ENCODE assay signal across 27 mouse cellular contexts in genomic region chr3:131473496-131473895, GRCm38 (mm10). TPM values are rescaled to one million over a fixed set of nuclear protein-coding genes. Genes with fewer than 3 reads are reported as not detected.
A peak's percentile ranks its signal among the peaks of the same experiment; 100 is the strongest.
DNase-seq lines count a peak whose midpoint lies in the region; ATAC-seq and TF ChIP-seq lines count a peak whose summit lies in the region.
"Had no signal": no experiment of that assay in that cellular context is flagged by ENCODE, and none has a peak within 500 bp of the region (broad histone marks: within the 10 kb centered on the region; RNA-seq: fewer than 3 reads in every experiment).

No protein-coding gene starts in this region.

- no peaks in the 10 kb centered on the region for H3K36me3 ChIP-seq in forebrain, embryonic 16.5 days (ENCODE audit: control insufficient read depth, insufficient read depth)
- no peaks in the 10 kb centered on the region for H3K36me3 ChIP-seq in forebrain, embryonic 13.5 days (ENCODE audit: poor library complexity, severe bottlenecking)
- H3K36me3 ChIP-seq in midbrain, embryonic 11.5 days (ENCODE audit: control insufficient read depth, insufficient read depth, low read length), result no peaks in the 10 kb centered on the region
- H3K36me3 ChIP-seq in midbrain, embryonic 13.5 days, result no peaks in the 10 kb centered on the region
- no peaks in the 10 kb centered on the region for H3K36me3 ChIP-seq in hindbrain, embryonic 16.5 days (ENCODE audit: control insufficient read depth, insufficient read depth, low read length)
- H3K36me3 ChIP-seq in intestine, postnatal 0 days (ENCODE audit: control insufficient read depth, insufficient read depth), result no peaks in the 10 kb centered on the region
- H3K36me3 ChIP-seq: forebrain, embryonic 15.5 days; G1E; heart, embryonic 12.5 days; limb, embryonic 13.5 days had no signal

- ATAC-seq in forebrain, embryonic 16.5 days, result peak; percentile 35; the same call in 1 of the 2 replicates
- no peak for ATAC-seq in forebrain, embryonic 13.5 days
- no peak for ATAC-seq in midbrain, embryonic 11.5 days (ENCODE audit: low FRiP score)
- ATAC-seq in midbrain, embryonic 13.5 days, result no peak
- peak; percentile 65 for ATAC-seq in hindbrain, embryonic 16.5 days
- ATAC-seq in intestine, postnatal 0 days, result no peak
- ATAC-seq: forebrain, embryonic 15.5 days; Patski had no signal

- H3K4me1 ChIP-seq in forebrain, embryonic 16.5 days (replicated peaks; ENCODE audit: control insufficient read depth, insufficient read depth, low read length), result peaks cover 4% of the 10 kb centered on the region
- peaks cover 15% of the 10 kb centered on the region for H3K4me1 ChIP-seq in forebrain, embryonic 13.5 days
- peaks cover 7% of the 10 kb centered on the region; the same call in 1 of the 2 replicates for H3K4me1 ChIP-seq in midbrain, embryonic 11.5 days (ENCODE audit: control insufficient read depth, insufficient read depth, low read length)
- peaks cover 13% of the 10 kb centered on the region for H3K4me1 ChIP-seq in midbrain, embryonic 13.5 days (replicated peaks)
- H3K4me1 ChIP-seq in hindbrain, embryonic 16.5 days (ENCODE audit: control insufficient read depth, insufficient read depth, low read depth, low read length), result peaks cover 9% of the 10 kb centered on the region; the same call in 1 of the 2 replicates
- H3K4me1 ChIP-seq in intestine, postnatal 0 days (replicated peaks; ENCODE audit: control insufficient read depth, insufficient read depth, low read length), result no peaks in the 10 kb centered on the region
- H3K4me1 ChIP-seq: heart, embryonic 12.5 days had no signal

- H3K9ac ChIP-seq in forebrain, embryonic 16.5 days (replicated peaks; ENCODE audit: low read depth, low read length), result no peak overlapping the region
- no peak overlapping the region for H3K9ac ChIP-seq in forebrain, embryonic 13.5 days
- no peak overlapping the region for H3K9ac ChIP-seq in midbrain, embryonic 11.5 days (ENCODE audit: low read length)
- H3K9ac ChIP-seq in midbrain, embryonic 13.5 days (replicated peaks), result no peak overlapping the region
- H3K9ac ChIP-seq in hindbrain, embryonic 16.5 days (ENCODE audit: low read depth, low read length), result no peak overlapping the region
- H3K9ac ChIP-seq in intestine, postnatal 0 days (ENCODE audit: low read depth, low read length), result no peak overlapping the region
- H3K9ac ChIP-seq: forebrain, embryonic 15.5 days; heart, embryonic 12.5 days; limb, embryonic 13.5 days had no signal

- H3K27me3 ChIP-seq in forebrain, embryonic 16.5 days (replicated peaks; ENCODE audit: control insufficient read depth, insufficient read depth, low read length), result no peaks in the 10 kb centered on the region
- no peaks in the 10 kb centered on the region for H3K27me3 ChIP-seq in forebrain, embryonic 13.5 days
- H3K27me3 ChIP-seq in midbrain, embryonic 11.5 days (ENCODE audit: control insufficient read depth, insufficient read depth, low read length), result no peaks in the 10 kb centered on the region
- H3K27me3 ChIP-seq in midbrain, embryonic 13.5 days, result no peaks in the 10 kb centered on the region
- H3K27me3 ChIP-seq in hindbrain, embryonic 16.5 days (replicated peaks; ENCODE audit: control insufficient read depth, insufficient read depth, low read length), result no peaks in the 10 kb centered on the region
- H3K27me3 ChIP-seq in intestine, postnatal 0 days (replicated peaks; ENCODE audit: control insufficient read depth, insufficient read depth, low read length), result no peaks in the 10 kb centered on the region
- H3K27me3 ChIP-seq: forebrain, embryonic 15.5 days; heart, embryonic 12.5 days; limb, embryonic 13.5 days; Patski had no signal

- H3K27ac ChIP-seq in forebrain, embryonic 16.5 days (ENCODE audit: low read length), result no peak overlapping the region
- no peak overlapping the region for H3K27ac ChIP-seq in forebrain, embryonic 13.5 days
- no peak overlapping the region for H3K27ac ChIP-seq in midbrain, embryonic 11.5 days (ENCODE audit: low read depth, low read length)
- H3K27ac ChIP-seq in midbrain, embryonic 13.5 days, result no peak overlapping the region
- no peak overlapping the region for H3K27ac ChIP-seq in hindbrain, embryonic 16.5 days (ENCODE audit: low read depth, low read length)
- no peak overlapping the region for H3K27ac ChIP-seq in intestine, postnatal 0 days (ENCODE audit: low read depth, low read length)
- H3K27ac ChIP-seq: forebrain, embryonic 15.5 days; heart, adult 2 months; layer of hippocampus, adult 2 months; left cerebral cortex, adult 2 months; limb, embryonic 13.5 days had no signal

- 38% methylated on average over 1 of the region's 1 CpGs for WGBS in forebrain, embryonic 16.5 days
- 33% methylated on average over 1 of the region's 1 CpGs for WGBS in forebrain, embryonic 13.5 days
- 40% methylated on average over 1 of the region's 1 CpGs for WGBS in midbrain, embryonic 11.5 days
- 17% methylated on average over 1 of the region's 1 CpGs for WGBS in midbrain, embryonic 13.5 days
- 43% methylated on average over 1 of the region's 1 CpGs for WGBS in hindbrain, embryonic 16.5 days
- 45% methylated on average over 1 of the region's 1 CpGs for WGBS in intestine, postnatal 0 days

- H3K4me3 ChIP-seq in forebrain, embryonic 16.5 days (replicated peaks; ENCODE audit: low read length), result no peak overlapping the region
- no peak overlapping the region for H3K4me3 ChIP-seq in forebrain, embryonic 13.5 days
- H3K4me3 ChIP-seq in midbrain, embryonic 11.5 days (ENCODE audit: low read depth, low read length), result no peak overlapping the region
- H3K4me3 ChIP-seq in midbrain, embryonic 13.5 days (replicated peaks), result no peak overlapping the region
- H3K4me3 ChIP-seq in hindbrain, embryonic 16.5 days (ENCODE audit: low read length), result no peak overlapping the region
- H3K4me3 ChIP-seq in intestine, postnatal 0 days (ENCODE audit: low read depth, low read length), result no peak overlapping the region
- H3K4me3 ChIP-seq: erythroblast, embryonic 14.5 days; forebrain, embryonic 15.5 days; heart, adult 2 months; heart, embryonic 12.5 days; layer of hippocampus, adult 2 months; left cerebral cortex, adult 2 months; limb, embryonic 13.5 days had no signal

- no peak overlapping the region for H3K4me2 ChIP-seq in forebrain, embryonic 16.5 days (ENCODE audit: low read length)
- no peak overlapping the region for H3K4me2 ChIP-seq in forebrain, embryonic 13.5 days
- H3K4me2 ChIP-seq in midbrain, embryonic 11.5 days, result no peak overlapping the region
- no peak overlapping the region for H3K4me2 ChIP-seq in midbrain, embryonic 13.5 days (replicated peaks)
- no peak overlapping the region for H3K4me2 ChIP-seq in hindbrain, embryonic 16.5 days (ENCODE audit: low read length)
- H3K4me2 ChIP-seq in intestine, postnatal 0 days (replicated peaks; ENCODE audit: low read depth), result no peak overlapping the region
- H3K4me2 ChIP-seq: forebrain, embryonic 15.5 days; heart, embryonic 12.5 days; limb, embryonic 13.5 days; liver, embryonic 11.5 days had no signal

- no peak for TF ChIP-seq CTCF in intestine, postnatal 0 days (IDR thresholded peaks at IDR 0.05; ENCODE audit: low read depth)

- H3K9me3 ChIP-seq in forebrain, embryonic 16.5 days (ENCODE audit: control insufficient read depth, low read length), result no peaks in the 10 kb centered on the region
- H3K9me3 ChIP-seq in forebrain, embryonic 13.5 days (replicated peaks), result 0 out of 2 replicates have a peak, but pooled peaks cover 3% of the 10 kb centered on the region
- no peaks in the 10 kb centered on the region for H3K9me3 ChIP-seq in midbrain, embryonic 11.5 days (ENCODE audit: control insufficient read depth, low read length)
- H3K9me3 ChIP-seq in midbrain, embryonic 13.5 days, result no peaks in the 10 kb centered on the region
- no peaks in the 10 kb centered on the region for H3K9me3 ChIP-seq in hindbrain, embryonic 16.5 days (ENCODE audit: control insufficient read depth, low read length)
- no peaks in the 10 kb centered on the region for H3K9me3 ChIP-seq in intestine, postnatal 0 days (ENCODE audit: control insufficient read depth)
- H3K9me3 ChIP-seq: forebrain, embryonic 15.5 days; heart, embryonic 12.5 days had no signal

- DNase-seq in midbrain, embryonic 11.5 days (ENCODE audit: low spot score, missing footprints), result peak; percentile 10
- no peak for DNase-seq in left cerebral cortex, adult 9 months (ENCODE audit: low spot score in 2 of 2)
- DNase-seq: adrenal gland, postnatal 10 days; cerebellum, adult 18-20 months; cerebellum, postnatal 14 days; heart, adult 2 months; heart, postnatal 4 days; kidney, adult 2 months; kidney, postnatal 36 days; lung, postnatal 36 days; right cerebral cortex, adult 18-20 months; spleen, adult 18-20 months; thymus, postnatal 14 days had no signal

RNA-seq across cellular contexts. Expression of gene Sgms2, which starts 17.7 kb away (rescaled TPM):
- polyA plus RNA-seq in forebrain, embryonic 16.5 days (2015; fragmentation: Nextera tagmentation; extraction: Ambion mirVana), result 1.0 and 1.3 TPM in 2 replicates
- polyA plus RNA-seq in forebrain, embryonic 13.5 days (2015; fragmentation: Nextera tagmentation; extraction: Ambion mirVana), result 0.53 and 0.68 TPM in 2 replicates
- 0.70 and 1.1 TPM in 2 replicates for polyA plus RNA-seq in midbrain, embryonic 11.5 days (2014; fragmentation: Nextera tagmentation; extraction: Ambion mirVana)
- 0.61 and 0.71 TPM in 2 replicates for polyA plus RNA-seq in midbrain, embryonic 13.5 days (2015; fragmentation: Nextera tagmentation; extraction: Ambion mirVana)
- 2.6 and 3.1 TPM in 2 replicates for polyA plus RNA-seq in hindbrain, embryonic 16.5 days (2015; fragmentation: Nextera tagmentation; extraction: Ambion mirVana)
- 37.9 and 39.1 TPM in 2 replicates for polyA plus RNA-seq in intestine, postnatal 0 days (2015; fragmentation: Nextera tagmentation; extraction: Ambion mirVana)
- polyA plus RNA-seq: G1E had no signal

Comparison
In these comparisons a context has a peak if more than half of its experiments do, and no peak if none do; other contexts are left out.
1. ATAC-seq: peak in forebrain, embryonic 16.5 days (single experiment) and hindbrain, embryonic 16.5 days (single experiment); none in forebrain, embryonic 13.5 days (single experiment), midbrain, embryonic 11.5 days (single experiment), midbrain, embryonic 13.5 days (single experiment) and intestine, postnatal 0 days (single experiment).